Mouse (Mus musculus) bone marrow, adult 2 months (tissue): ENCODE data around the gene Gm10959. TPM values are rescaled to one million over a fixed set of nuclear protein-coding genes. Genes with fewer than 3 reads are reported as not detected.

Source experiments
- H3K27ac ChIP-seq: fragments of 200-500 bp; 2 replicates; pipeline ENCODE4 v1.5.1; 2012; ENCODE audit warnings: low read depth, mild to moderate bottlenecking, control low read depth, inconsistent platforms, low read length; ENCODE audit not compliant: control insufficient read depth, poor library complexity, insufficient read depth
- H3K4me1 ChIP-seq: fragments of 200-500 bp; 2 replicates; pipeline ENCODE4 v1.6.1; 2011; ENCODE audit warnings: low read length; ENCODE audit not compliant: control insufficient read depth, insufficient read depth
- H3K4me3 ChIP-seq: fragments of 200-500 bp; replicated peaks from 2 replicates; pipeline ENCODE3; 2011; ENCODE audit warnings: mild to moderate bottlenecking, low read depth, low read length, control low read depth; ENCODE audit not compliant: control insufficient read depth
- CTCF ChIP-seq: fragments of 200-500 bp; IDR thresholded peaks from 2 replicates; pipeline ENCODE4 v1.5.1; 2011; ENCODE audit warnings: low read length, control low read depth; ENCODE audit not compliant: control insufficient read depth, insufficient read depth
- POLR2A ChIP-seq: fragments of 200-500 bp; IDR thresholded peaks from 2 replicates; pipeline ENCODE4 v1.6.1; 2011; ENCODE audit warnings: low read depth, mild to moderate bottlenecking, control low read depth, low read length, borderline replicate concordance; ENCODE audit not compliant: control insufficient read depth
- WGBS: fragments of 180-500 bp; shearing (Covaris S2); methylation state at CpG from one replicate; pipeline ENCODE4 v1.1.7; 2018; 5-methylcytosine and 5-hydroxymethylcytosine counted together
- polyA plus RNA-seq: library from polyadenylated mRNA; stranded (reverse); fragments of >200 nt; gene quantifications from 2 replicates; pipeline ENCODE4 v1.2.4, GENCODE M21; 2011; ENCODE audit warnings: low replicate concordance; ENCODE audit not compliant: missing spikeins, insufficient read depth, insufficient read length

Gene Gm10959
- polyA plus RNA-seq, 1 experiment = not detected

DNA sequence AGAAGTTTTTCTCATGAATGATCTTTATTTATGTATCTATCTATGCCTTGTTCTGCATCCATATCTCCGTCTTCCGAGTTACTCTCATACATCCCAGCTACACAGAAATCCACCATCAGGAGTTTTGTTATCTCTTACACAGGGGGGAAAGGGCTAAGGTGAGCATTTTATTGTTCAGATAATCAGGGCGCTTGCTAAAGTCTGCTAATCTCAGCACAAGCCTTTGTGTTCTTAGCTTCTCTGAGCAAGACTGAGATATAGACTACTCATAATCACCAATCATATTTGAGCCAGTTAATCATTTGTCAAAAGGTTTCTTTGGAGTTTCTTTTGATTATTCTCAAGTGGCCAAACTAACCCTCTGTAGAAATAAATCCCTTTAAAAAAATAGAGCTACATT lies 41.6 kb downstream of the Gm10959 start:
- 86% methylated on average over 3 of the region's 3 CpGs for WGBS

DNA sequence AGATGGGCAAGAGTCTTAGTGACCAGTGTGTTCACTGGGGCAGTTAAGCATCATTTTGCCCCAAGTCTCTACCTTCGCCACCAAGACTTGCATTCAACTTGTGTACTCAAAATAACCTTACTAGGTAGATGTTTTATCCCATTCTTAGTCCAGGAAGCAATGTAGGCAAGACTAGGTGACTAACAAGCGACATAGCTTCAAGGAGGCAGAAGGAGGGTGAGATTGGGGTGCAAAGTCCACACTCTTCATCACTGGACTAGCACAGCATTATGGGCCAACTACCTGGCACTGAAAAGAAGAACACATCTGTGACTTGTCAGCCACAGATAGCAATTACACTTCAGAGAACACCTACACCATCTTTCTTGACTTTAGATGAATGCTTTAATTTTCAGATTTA lies 42.3 kb downstream of the Gm10959 start:
- Histone ChIP-seq H3K4me3 (no peak overlapping the region), H3K27ac (no peak overlapping the region), H3K4me1 (no peaks in the 10 kb centered on the region)
- WGBS = 77% methylated on average over 2 of the region's 2 CpGs
- TF ChIP-seq POLR2A (no peak), CTCF (no peak)

More for the DNA sequence above, 41.6 kb downstream of the Gm10959 start:
- no peak overlapping the region for H3K27ac ChIP-seq
- TF ChIP-seq POLR2A = no peak
- TF ChIP-seq CTCF = no peak
- no peaks in the 10 kb centered on the region for H3K4me1 ChIP-seq
- H3K4me3 ChIP-seq = no peak overlapping the region

DNA sequence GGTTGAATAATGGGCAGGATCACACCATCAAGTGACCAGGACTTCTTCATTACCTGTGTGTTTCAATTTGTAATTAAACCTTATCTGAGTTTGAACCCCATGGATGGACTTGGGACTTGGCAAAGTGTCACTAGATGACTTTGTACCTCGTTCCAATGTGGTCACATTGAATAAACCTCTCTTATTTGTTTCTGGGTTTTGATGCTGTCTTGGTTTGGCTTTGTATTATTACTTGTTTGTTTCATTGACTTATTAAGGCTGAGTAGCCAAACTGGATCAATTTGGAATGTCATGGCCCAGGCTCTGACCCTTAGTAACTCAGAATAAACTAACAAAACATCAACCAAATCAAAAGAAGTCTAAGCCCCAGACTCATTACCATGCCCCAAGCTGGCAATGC lies 47.6 kb downstream of the Gm10959 start:
- Histone ChIP-seq H3K4me3 (no peak overlapping the region), H3K4me1 (no peaks in the 10 kb centered on the region), H3K27ac (no peak overlapping the region)
- 62% methylated on average over 1 of the region's 1 CpGs for WGBS
- TF ChIP-seq CTCF (no peak), POLR2A (no peak)

DNA sequence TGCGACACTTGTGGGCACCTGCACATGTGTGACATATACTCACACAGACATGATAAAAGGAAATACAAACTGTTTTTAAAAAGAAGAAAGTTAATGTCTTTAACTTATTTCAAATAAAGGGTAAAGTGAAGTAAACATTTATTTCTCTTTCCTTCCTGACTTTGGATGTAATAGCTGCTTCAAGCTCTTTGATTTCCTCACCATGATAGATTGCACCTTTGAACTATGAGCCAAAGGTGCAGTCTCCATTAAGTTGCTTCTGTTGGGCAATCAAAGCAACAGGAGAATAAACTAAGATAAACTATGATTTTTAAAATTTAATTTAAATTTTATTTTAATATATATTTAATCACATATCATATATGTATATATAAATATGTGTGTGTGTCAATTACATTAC lies 50.9 kb downstream of the Gm10959 start:
- H3K27ac ChIP-seq = no peak overlapping the region
- H3K4me3 ChIP-seq = no peak overlapping the region
- TF ChIP-seq POLR2A (no peak), CTCF (no peak)
- 92% methylated on average over 1 of the region's 1 CpGs for WGBS
- H3K4me1 ChIP-seq = no peaks in the 10 kb centered on the region

DNA sequence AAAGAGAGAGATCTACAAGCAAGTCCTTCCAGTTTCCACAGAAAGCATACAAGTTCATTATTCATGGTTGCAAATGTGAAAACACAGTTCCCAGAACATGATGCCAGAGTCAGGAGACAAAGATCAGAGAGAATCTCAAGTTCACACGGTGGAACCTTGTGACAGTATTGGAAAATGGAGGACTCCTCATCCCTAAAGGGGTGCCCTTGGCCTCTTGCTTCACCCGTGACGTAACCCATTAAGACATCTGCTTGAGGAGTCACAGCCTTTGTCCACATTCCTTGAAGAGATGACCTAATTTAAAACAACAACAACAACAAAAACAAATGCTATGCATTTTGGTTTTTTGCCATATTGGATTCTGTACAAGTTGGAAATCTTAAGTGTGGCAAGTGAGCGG lies 54.1 kb downstream of the Gm10959 start:
- Histone ChIP-seq H3K27ac (no peak overlapping the region), H3K4me1 (no peaks in the 10 kb centered on the region), H3K4me3 (no peak overlapping the region)
- WGBS = 79% methylated on average over 4 of the region's 4 CpGs
- no peak for TF ChIP-seq CTCF
- no peak for TF ChIP-seq POLR2A

Other genes starting within 250 kb of the Gm10959 start
- 10.9 and 13.3 TPM in 2 replicates for gene Pde5a, start 190.4 kb downstream of the Gm10959 start, polyA plus RNA-seq
- not detected in 2 replicates for gene Fabp2, start 24.3 kb downstream of the Gm10959 start, polyA plus RNA-seq
- gene 1810037I17Rik, start 4.8 kb upstream of the Gm10959 start, polyA plus RNA-seq = 61.0 and 71.2 TPM in 2 replicates
- 0.97 and 6.5 TPM in 2 replicates for gene Usp53, start 65.2 kb upstream of the Gm10959 start, polyA plus RNA-seq
- gene Myoz2, start 115.7 kb upstream of the Gm10959 start, polyA plus RNA-seq = 1.8 TPM in 1 of 2 replicates, not detected in the other